Mouse (Mus musculus) heart, postnatal 25 days (tissue): ENCODE measurements around the gene Pdgfa. TPM values are rescaled to one million over a fixed set of nuclear protein-coding genes. Genes with fewer than 3 reads are reported as not detected.

Experiments
- DNase-seq: peaks from one replicate; pipeline ENCODE4 v3.0.0; 2022; ENCODE audit warnings: low spot score
- intact Hi-C: fragments of 180-260 bp; cut with DNase I; formaldehyde crosslinking; loops from one replicate; pipeline ENCODE4 v1.15.1; 2025
- total RNA-seq, 2 experiments: library from RNA; stranded (reverse); gene quantifications; 2 replicates each; pipeline ENCODE4 v1.2.3; 2021

The Pdgfa gene
- total RNA-seq, 2 experiments from 2014 or later: 23.3 to 27.2 TPM

GRCm38 (mm10) chr5:138929879-138930507, 67.2 kb downstream of the Pdgfa start:
- intact Hi-C loops: loop anchor here (5.0 kb wide), 1 partner anchor 73 kb away; no protein-coding TSS in a partner anchor
- no peak for DNase-seq

Other genes with a start within 250 kb of the Pdgfa start
- 10 to 100 TPM; 10.7 to 12.2 TPM for gene Fam20c, start 242.9 kb downstream of the Pdgfa start, total RNA-seq
- not detected for gene Gm5294, start 177.3 kb downstream of the Pdgfa start, total RNA-seq
- 1 to 10 TPM; 1.7 to 2.5 TPM for gene Prkar1b, start 152.6 kb upstream of the Pdgfa start, total RNA-seq
- 10 to 100 TPM; 14.5 to 21.9 TPM for gene Dnaaf5, start 152.9 kb upstream of the Pdgfa start, total RNA-seq
- 10 to 100 TPM; 42.4 to 53.7 TPM for gene Sun1, start 203.3 kb upstream of the Pdgfa start, total RNA-seq